Mouse (Mus musculus) WW6 (cell line): ENCODE data around the gene Erc1.

Source experiments
- DNase-seq: peaks from one replicate; pipeline ENCODE4 v3.0.0-alpha.2; 2013; ENCODE audit warnings: low read depth, low spot score

The Erc1 gene

GRCm38 (mm10) chr6:119590872-119591271 is 257.1 kb downstream of the Erc1 start:
- DNase-seq, result no peak

DNA sequence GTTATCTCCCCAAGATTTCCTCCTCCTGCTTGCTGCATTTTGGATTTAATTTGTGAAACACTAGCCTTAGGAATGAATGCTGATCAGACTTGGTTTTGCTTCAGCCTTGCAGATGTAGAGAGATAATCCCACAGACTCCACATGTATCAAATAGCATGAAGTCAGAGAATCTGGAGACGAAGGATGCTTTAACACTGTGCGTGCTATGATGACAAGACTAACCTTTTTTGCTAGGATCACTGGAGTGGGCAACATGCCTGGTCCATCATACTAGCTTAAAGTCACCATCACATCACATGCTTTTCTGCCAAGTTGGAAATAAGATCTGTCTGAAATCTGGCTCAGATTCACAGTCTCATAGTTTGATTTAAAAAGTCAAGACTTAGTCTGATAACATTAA is 260.1 kb downstream of the Erc1 start:
- DNase-seq, result no peak

GRCm38 (mm10) chr6:119587454-119587853 is 260.5 kb downstream of the Erc1 start:
- no peak for DNase-seq

DNA sequence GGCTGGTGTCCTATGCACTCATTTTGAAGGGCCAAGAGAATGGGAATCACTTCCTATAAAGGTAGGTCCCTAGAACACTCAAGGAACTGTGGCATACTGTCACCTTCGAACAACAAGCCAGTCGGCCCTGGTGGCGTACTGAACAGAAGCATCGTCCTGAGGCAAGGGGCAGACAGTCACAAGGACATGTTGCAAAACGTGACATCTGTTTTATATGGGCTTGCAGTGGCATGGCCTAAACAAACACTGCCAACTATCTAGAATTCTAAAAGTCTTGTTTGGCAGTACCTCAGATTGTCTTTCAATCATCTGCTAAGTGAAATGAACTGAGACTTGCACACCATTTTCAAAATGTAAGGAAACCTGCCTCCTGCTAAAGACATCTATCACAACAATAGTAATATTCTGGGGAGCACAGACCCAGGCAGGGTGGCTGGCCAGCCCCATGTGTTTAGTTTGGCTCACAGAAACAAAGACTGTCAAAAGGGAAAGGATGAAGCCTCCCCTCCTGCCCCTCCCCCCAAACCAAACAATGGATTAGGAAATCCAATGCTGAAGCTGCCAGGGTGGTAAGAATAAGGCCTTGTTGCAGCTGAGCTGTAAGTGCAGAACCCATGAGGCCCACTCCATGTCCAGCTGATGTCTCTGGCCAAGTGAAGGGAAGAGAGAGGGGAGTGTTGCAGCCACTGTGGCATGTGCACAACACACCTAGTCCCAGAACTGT is 262.2 kb downstream of the Erc1 start:
- no peak for DNase-seq

GRCm38 (mm10) chr6:119584061-119584460 is 263.9 kb downstream of the Erc1 start:
- no peak for DNase-seq

DNA sequence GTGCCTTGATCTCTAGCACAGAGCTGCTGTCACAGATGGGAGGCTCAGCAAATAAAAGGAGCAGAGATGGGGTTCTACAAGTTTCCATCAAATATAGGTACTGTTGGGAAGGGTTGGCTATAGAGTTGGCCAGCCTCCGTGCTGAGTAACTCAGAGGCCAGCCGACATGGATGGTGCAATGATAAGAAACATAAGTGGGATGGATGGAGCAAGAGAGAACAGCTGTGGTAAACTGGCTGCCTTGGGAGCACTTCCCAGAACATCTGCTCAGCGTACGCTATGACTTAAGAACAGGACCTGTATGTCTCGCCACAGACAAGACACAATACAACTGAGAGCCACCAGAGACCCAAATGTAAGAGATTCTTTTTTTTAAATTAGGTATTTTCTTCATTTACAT is 264.8 kb downstream of the Erc1 start:
- no peak for DNase-seq

- DNase-seq, result no peak
Measured at GRCm38 (mm10) chr6:119576706-119577105, 271.3 kb downstream of the Erc1 start.

GRCm38 (mm10) chr6:119575331-119575730 is 272.6 kb downstream of the Erc1 start:
- no peak for DNase-seq

DNA sequence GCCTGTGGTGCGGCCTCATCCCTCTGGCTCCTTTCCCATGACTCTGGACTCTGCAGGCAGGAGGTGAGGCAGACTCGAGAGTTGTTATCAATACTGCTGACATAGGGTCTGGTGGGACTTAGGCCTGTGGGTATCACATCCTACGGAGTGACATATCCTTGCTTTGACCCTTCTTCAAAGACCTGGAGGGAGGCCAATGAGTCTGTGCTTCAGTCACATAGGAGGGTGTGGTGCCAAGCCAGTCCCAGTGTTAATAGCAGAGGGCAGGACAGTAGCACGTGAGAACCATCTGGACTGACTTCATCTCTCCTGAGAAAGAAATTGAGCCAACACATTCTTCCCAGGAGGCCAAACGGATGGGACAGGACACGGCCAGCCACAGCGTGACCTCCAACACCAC is 275.7 kb downstream of the Erc1 start:
- no peak for DNase-seq

DNA sequence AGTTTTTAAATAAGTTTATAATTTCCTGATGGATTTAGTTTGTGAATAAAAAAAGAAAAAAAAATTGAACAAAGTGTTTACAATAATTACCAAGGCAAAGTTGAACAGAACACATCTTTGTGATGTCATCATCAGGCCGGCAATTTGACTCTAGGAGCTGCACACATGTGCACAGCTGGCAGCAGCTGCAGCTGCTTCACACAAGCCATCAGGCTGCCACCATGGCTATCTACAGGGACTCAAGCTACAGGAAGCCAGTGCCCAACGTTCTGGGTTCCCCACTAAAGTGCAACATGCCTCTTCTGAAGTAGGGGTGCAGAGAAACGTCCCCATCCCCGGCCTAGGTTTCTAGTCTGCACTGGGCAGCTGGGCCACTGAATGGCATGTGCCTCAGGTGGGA is 277.2 kb downstream of the Erc1 start:
- DNase-seq, result no peak

GRCm38 (mm10) chr6:119568339-119568738 is 279.6 kb downstream of the Erc1 start:
- no peak for DNase-seq

DNA sequence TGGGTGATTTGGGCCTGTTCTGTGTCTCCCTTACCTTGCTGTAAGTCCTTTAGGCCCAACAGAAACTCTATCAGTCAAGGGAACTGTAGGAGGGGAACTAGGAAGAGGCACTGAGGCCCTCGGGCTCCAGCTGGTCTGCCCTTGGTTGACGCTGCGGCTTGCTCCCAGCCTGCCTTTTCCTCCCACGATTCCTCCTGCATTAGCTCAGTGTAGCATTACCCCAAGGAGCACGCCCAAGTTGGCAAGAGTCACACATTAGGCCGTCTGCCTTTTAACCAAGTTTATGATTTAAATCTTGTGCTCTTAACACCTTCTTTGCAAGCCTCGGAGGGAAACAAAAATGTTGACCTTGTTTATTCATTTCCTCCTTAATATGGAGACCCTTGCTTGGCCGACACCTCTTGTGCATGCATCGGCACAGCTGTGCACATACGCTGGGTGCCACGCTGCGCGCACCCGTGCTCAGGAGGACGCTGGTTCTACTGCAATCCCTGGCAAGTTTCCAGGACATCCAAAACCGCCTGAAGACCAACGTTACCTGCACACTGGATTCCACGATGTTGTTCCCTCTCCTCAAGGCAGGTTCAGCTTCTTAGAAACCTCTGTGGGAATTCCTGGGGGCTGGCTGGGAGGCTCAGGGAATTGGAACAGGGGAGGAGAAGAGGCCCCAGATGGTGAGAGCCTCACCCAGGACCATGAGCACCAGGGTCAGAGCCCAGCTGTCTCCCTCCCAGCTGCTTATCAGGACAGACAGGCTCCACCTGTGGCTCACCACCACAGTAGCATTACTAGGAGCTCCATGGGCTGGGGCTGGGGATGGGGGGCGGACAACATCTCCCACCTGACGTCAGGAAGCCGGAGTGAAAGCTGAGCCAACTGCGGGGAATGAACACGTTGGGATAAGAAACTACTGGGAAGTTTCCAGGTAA is 282.3 kb downstream of the Erc1 start:
- no peak for DNase-seq

DNA sequence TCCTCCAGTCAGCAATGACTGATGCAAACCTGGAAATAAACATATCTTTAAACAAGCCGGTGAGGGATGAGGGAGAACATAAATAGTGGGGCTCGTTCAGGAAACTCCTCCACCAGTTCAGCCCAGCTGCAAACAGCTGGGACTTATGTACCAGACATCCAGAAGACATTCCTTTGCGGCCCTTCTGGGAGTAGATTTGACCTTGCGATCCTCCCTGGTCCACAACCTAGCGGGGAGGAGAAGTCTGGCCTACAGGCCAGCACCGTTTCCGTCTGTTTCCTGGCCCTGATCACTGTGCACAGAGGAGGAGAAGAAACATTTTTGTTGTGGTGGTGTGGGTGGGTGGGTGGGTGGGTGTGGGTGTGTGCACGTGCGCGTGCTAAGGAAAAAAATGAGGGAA is 285.4 kb downstream of the Erc1 start:
- DNase-seq, result no peak

DNA sequence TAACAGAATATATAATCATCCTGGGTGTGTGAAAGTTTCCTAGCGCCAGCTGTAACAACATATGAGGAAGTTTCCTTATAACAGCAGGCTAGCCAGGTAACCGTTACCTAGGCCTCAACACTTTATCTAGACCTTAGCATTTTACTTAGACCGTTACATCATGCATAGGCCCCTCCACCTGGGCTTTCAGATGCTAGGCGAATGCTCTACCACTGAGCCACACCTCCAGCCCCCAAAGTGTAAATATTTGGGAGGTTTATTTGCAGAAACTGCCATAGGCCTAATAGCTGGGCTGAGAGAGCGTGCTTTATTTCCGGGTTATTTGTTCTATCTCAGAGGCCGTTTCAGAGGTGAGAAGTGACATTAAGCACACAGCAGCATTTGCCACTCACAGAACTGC is 289.1 kb downstream of the Erc1 start:
- no peak for DNase-seq

- peak; percentile 42 for DNase-seq
Measured at GRCm38 (mm10) chr6:119554439-119554838, 293.5 kb downstream of the Erc1 start.

DNA sequence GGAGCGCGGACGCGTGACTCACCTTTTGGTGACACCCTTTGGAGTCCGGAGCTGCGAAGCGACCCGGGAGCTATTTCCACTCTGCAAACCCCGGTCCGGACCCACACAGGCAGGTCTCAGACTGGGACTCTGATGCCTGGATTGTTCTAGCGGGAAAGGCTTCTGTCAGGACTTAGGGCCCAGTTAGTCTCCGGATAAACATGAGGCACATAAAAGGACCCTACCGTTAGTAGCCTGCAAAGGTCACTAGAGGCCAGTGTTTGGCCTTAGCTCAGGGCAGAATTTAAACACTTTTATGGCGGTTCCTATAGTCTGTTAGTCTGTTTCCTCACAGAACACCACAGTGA is 303.5 kb downstream of the Erc1 start:
- peak; percentile 42 for DNase-seq

GRCm38 (mm10) chr6:119543803-119544517 is 304.0 kb downstream of the Erc1 start, which contains the start of gene Wnt5b:
TSS of gene Wnt5b (minus strand) at chr6:119544347.
- DNase-seq, result no peak

GRCm38 (mm10) chr6:119543456-119543802 is 304.5 kb downstream of the Erc1 start:
- DNase-seq, result peak; percentile 34

DNA sequence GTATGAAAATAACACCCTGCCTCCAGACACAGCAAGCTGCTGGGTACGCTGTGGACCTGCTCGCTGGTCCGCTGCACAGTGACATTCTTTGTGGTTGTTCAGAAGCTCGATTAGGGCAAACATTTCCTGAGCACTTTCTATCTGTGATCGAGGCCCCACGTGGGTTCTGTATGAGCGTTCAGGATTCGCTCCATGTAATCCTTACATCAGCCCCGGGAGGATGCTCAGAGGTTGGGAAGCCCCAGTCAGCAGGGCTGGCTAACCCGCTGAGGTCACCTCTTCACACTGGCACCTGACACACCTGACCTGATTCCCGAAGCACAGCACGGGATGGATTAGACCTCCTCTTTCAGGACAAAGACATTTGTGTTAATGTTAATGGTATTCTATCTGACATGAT is 312.1 kb downstream of the Erc1 start:
- no peak for DNase-seq

DNA sequence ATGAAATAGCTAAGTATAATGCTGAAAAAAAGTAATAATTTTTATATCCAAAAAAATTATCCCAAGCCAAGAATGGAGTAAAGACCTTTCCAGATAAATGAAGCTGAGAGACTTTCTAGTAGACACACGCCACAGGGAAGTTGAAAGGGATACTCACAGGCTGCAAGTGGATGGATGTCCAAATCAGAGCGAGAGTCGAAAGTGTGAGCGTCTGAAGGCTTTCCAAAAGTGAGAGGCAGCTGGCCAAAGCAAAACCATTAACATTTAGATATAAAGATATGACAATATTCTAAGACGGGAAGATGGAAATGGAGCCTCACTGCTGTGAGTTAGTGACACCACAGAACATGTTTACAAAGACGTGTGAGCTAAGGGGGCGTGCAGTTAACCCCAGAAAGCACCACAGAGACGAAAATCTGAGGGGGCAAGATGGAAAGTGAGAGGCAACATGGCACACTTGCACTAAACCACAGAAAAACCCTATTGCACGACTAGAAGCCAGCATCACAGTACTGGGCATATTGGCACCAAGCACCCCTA is 314.7 kb downstream of the Erc1 start:
- no peak for DNase-seq

DNA sequence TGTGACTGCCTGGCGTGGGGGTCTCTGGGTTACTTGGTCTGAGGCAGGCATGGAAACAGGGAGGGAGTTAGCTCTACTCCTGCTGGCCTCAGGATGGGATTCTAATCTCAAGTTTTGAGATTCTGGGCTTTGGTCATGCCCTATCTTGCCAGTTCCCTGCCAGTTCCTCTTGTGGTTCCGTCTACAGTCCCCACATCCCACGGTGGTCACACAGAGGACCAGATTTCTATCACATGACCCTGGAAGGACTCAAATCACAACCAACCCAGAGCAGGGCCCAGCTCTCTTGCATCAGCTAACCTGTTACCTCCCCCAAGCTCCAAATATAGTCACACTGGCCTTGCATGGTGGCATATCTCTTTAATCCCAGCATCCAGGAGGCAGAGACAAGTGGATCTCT is 318.3 kb downstream of the Erc1 start:
- DNase-seq, result no peak

DNA sequence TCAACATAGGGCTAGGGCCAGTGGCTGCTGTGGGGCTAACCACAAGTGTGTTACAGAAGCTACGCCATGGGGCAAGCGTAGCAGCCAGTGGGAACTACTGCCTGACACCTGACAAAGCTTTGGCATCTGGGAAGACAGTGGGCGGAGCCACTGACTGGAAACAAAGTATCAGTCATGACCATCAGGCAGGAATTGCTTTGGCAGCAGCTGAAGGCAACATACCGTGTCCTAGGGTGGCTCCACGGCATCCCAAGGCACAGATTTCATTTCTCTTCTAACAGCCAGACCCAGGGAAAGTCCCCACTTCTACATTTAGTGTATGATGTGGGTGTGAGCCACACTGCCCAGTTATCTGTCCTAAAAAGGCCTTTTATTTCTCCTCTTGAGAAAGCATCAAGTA is 321.5 kb downstream of the Erc1 start:
- DNase-seq, result no peak
